In genomic region chr16:34035780-34036179, GRCm38 (mm10) we compare ENCODE assay signal across 1 mouse cellular context.
TF ChIP-seq lines count a peak whose summit lies in the region.

No protein-coding gene starts in this region.

TF ChIP-seq in MEL, 35 proteins besides CTCF, POLR2A, EP300 and RAD21 (continued from another document):
- TF ChIP-seq NELFE (IDR thresholded peaks at IDR 0.05; ENCODE audit: low read depth, low read length) = no peak
- TF ChIP-seq ZKSCAN1 (IDR thresholded peaks at IDR 0.05; ENCODE audit: low read depth, low read length) = no peak
TF ChIP-seq in MEL: peak in this region for 4.
